Mouse (Mus musculus): ENCODE measurements around the gene Dlgap4. TPM values are rescaled to one million over a fixed set of nuclear protein-coding genes. Genes with fewer than 3 reads are reported as not detected.

The Dlgap4 gene
- total and polyA plus RNA-seq, 3 experiments, result 12.4 to 38.5 (median 12.7) TPM

DNA sequence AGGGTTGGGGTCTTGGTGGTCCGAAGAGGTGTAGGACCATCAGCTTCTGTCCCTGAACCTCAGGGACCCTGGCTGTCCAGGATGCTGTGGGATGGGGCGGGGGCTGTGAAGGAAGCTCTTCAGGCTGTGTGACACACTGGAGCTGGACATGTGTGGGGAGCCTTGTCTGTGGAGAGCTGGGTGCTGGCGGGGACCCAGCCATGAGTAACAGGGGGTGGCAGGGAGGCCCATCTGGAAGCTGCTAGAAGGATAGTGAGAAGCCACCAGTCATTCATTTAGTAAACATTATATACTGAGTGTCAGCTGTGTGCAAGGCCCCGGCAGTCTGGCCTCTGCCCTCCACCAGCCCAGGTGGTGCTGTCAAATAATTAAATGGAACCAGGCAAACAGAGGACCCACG lies 34.5 kb downstream of the Dlgap4 start:
- Histone ChIP-seq H3K4me2 (ENCODE audit: insufficient read depth, low read depth, poor library complexity, severe bottlenecking) (no peak overlapping the region), H3K9me3 (replicated peaks; ENCODE audit: low read length) (no peaks in the 10 kb centered on the region), H3K27ac (ENCODE audit: insufficient read depth, low read depth) (no peak overlapping the region), H3K36me3 (replicated peaks in 1 of 2; ENCODE audit: control insufficient read depth in 1 of 2, insufficient read depth in 1 of 2, low read length in 1 of 2) (no peaks in the 10 kb centered on the region), H3K4me1 (ENCODE audit: control insufficient read depth in 1 of 2, insufficient read depth in 2 of 2) (no peaks in the 10 kb centered on the region), H3K79me2 (replicated peaks; ENCODE audit: control insufficient read depth, extremely low read depth, insufficient read depth, poor library complexity, severe bottlenecking) (no peaks in the 10 kb centered on the region), H3K9ac (ENCODE audit: insufficient read depth, low read depth) (no peak overlapping the region), H3K27me3 (replicated peaks) (peaks cover 96% of the 10 kb centered on the region), H3K4me3 (replicated peaks in 1 of 3; ENCODE audit: low read depth in 2 of 3, low read length in 2 of 3, poor library complexity in 1 of 3) (no peak overlapping the region)
- in situ Hi-C loops (cut with MboI; ENCODE audit: low pct_ligation_motif_present, low pct_unique_long_range_greater_than_20kb, low sequenced_read_pairs) (no loop called here), dilution Hi-C loops (cut with MboI; ENCODE audit: extremely low pct_ligation_motif_present, extremely low pct_unique_long_range_greater_than_20kb, low sequenced_read_pairs) (no loop called here)
- TF ChIP-seq NRF1 (IDR thresholded peaks at IDR 0.05; ENCODE audit: low read depth, low read length), result no peak
- TF ChIP-seq IRF4 (IDR thresholded peaks at IDR 0.05; ENCODE audit: low read depth, low read length), result no peak
- TF ChIP-seq JUN (IDR thresholded peaks at IDR 0.05; ENCODE audit: insufficient read depth, low read depth, low read length), result no peak
- TF ChIP-seq SIN3A (IDR thresholded peaks at IDR 0.05; ENCODE audit: low read length), result no peak
- no peak for TF ChIP-seq POLR2A (IDR thresholded peaks at IDR 0.05; ENCODE audit: low read depth, low read length)
- no peak for TF ChIP-seq KAT2A (IDR thresholded peaks at IDR 0.05; ENCODE audit: insufficient replicate concordance, low read length)
- no peak for TF ChIP-seq ETS1 (conservative IDR thresholded peaks at IDR 0.05; ENCODE audit: low read depth, low read length)
- TF ChIP-seq TCF12 (IDR thresholded peaks at IDR 0.05; ENCODE audit: low read depth, low read length), result no peak
- no peak for TF ChIP-seq RAD21 (IDR thresholded peaks at IDR 0.05; ENCODE audit: low read depth, low read length)
- TF ChIP-seq MXI1 (IDR thresholded peaks at IDR 0.05; ENCODE audit: low read depth, low read length), result no peak
- no peak for TF ChIP-seq EP300 (IDR thresholded peaks at IDR 0.05; ENCODE audit: low read length)
- no peak for TF ChIP-seq CTCF (conservative IDR thresholded peaks at IDR 0.05 in 1 of 2, IDR thresholded peaks at IDR 0.05 in 1 of 2; ENCODE audit: low read depth in 2 of 2, low read length in 2 of 2)
- no peak for TF ChIP-seq BHLHE40 (IDR thresholded peaks at IDR 0.05; ENCODE audit: low read depth, low read length)
- TF ChIP-seq ZKSCAN1 (IDR thresholded peaks at IDR 0.05; ENCODE audit: borderline replicate concordance, low read depth, low read length), result no peak
- no peak for TF ChIP-seq GABPA (IDR thresholded peaks at IDR 0.05; ENCODE audit: insufficient replicate concordance, low read depth, low read length)
- no peak for TF ChIP-seq RCOR1 (conservative IDR thresholded peaks at IDR 0.05; ENCODE audit: low read depth, low read length)
- TF ChIP-seq ZC3H11A (IDR thresholded peaks at IDR 0.05; ENCODE audit: low read depth, low read length), result no peak
- no peak for TF ChIP-seq MAFK (IDR thresholded peaks at IDR 0.05; ENCODE audit: insufficient replicate concordance, low read length)
- no peak for TF ChIP-seq MYC (IDR thresholded peaks at IDR 0.05; ENCODE audit: low read depth, low read length)
- TF ChIP-seq USF2 (conservative IDR thresholded peaks at IDR 0.05; ENCODE audit: low read depth, low read length), result no peak
- DNase-seq (ENCODE audit: extremely low read depth), result no peak

DNA sequence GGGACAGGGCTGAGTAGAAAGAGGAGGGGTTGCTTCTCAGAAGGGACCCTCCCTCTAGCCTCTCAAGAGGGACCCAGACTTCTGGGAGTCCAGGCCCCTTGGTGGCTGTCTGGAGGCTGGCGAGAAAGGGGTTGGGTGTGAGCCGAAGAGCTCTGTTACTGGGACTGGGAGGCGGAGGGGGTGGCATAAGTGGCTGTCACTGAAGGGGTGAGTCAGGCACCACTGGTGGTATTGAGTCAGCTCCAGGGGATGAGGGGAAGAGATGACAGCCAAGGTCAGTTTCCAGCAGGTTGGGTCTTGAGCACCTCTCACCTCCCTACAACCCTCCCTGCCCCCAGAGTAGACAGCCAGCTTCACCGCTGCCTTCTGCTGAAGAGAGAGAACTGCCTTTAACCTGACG lies 35.9 kb downstream of the Dlgap4 start:
- Histone ChIP-seq H3K9me3 (replicated peaks; ENCODE audit: low read length) (no peaks in the 10 kb centered on the region), H3K79me2 (replicated peaks; ENCODE audit: control insufficient read depth, extremely low read depth, insufficient read depth, poor library complexity, severe bottlenecking) (no peaks in the 10 kb centered on the region), H3K4me3 (replicated peaks in 1 of 3; ENCODE audit: low read depth in 2 of 3, low read length in 2 of 3, poor library complexity in 1 of 3) (no peak overlapping the region), H3K4me1 (ENCODE audit: control insufficient read depth in 1 of 2, insufficient read depth in 2 of 2) (no peaks in the 10 kb centered on the region), H3K4me2 (ENCODE audit: insufficient read depth, low read depth, poor library complexity, severe bottlenecking) (no peak overlapping the region), H3K9ac (ENCODE audit: insufficient read depth, low read depth) (no peak overlapping the region), H3K36me3 (replicated peaks in 1 of 2; ENCODE audit: control insufficient read depth in 1 of 2, insufficient read depth in 1 of 2, low read length in 1 of 2) (no peaks in the 10 kb centered on the region), H3K27ac (ENCODE audit: insufficient read depth, low read depth) (no peak overlapping the region), H3K27me3 (replicated peaks) (peaks cover 95% of the 10 kb centered on the region)
- TF ChIP-seq SIN3A (IDR thresholded peaks at IDR 0.05; ENCODE audit: low read length) (no peak), ZMIZ1 (IDR thresholded peaks at IDR 0.05; ENCODE audit: low read depth, low read length) (no peak), ZNF384 (IDR thresholded peaks at IDR 0.05; ENCODE audit: low read depth, low read length) (no peak), RCOR1 (conservative IDR thresholded peaks at IDR 0.05; ENCODE audit: low read depth, low read length) (no peak), MAX (IDR thresholded peaks at IDR 0.05; ENCODE audit: low read length) (no peak), TCF12 (IDR thresholded peaks at IDR 0.05; ENCODE audit: low read depth, low read length) (no peak), USF1 (IDR thresholded peaks at IDR 0.05; ENCODE audit: low read depth, low read length) (no peak), IRF4 (IDR thresholded peaks at IDR 0.05; ENCODE audit: low read depth, low read length) (no peak), SMC3 (IDR thresholded peaks at IDR 0.05; ENCODE audit: low read depth, low read length) (no peak), CHD2 (IDR thresholded peaks at IDR 0.05; ENCODE audit: low read length) (no peak), MYC (IDR thresholded peaks at IDR 0.05; ENCODE audit: low read depth, low read length) (no peak), MEF2A (IDR thresholded peaks at IDR 0.05; ENCODE audit: borderline replicate concordance, low read depth, low read length) (no peak), JUN (IDR thresholded peaks at IDR 0.05; ENCODE audit: insufficient read depth, low read depth, low read length) (no peak), ETS1 (conservative IDR thresholded peaks at IDR 0.05; ENCODE audit: low read depth, low read length) (no peak), BHLHE40 (IDR thresholded peaks at IDR 0.05; ENCODE audit: low read depth, low read length) (no peak), JUND (conservative IDR thresholded peaks at IDR 0.05; ENCODE audit: low read depth, low read length) (no peak), CTCF (conservative IDR thresholded peaks at IDR 0.05 in 1 of 2, IDR thresholded peaks at IDR 0.05 in 1 of 2; ENCODE audit: low read depth in 2 of 2, low read length in 2 of 2) (no peak), EP300 (IDR thresholded peaks at IDR 0.05; ENCODE audit: low read length) (no peak)
- no peak for DNase-seq (ENCODE audit: extremely low read depth)
- dilution Hi-C loops (cut with MboI; ENCODE audit: extremely low pct_ligation_motif_present, extremely low pct_unique_long_range_greater_than_20kb, low sequenced_read_pairs), result no loop called here
- in situ Hi-C loops (cut with MboI; ENCODE audit: low pct_ligation_motif_present, low pct_unique_long_range_greater_than_20kb, low sequenced_read_pairs), result no loop called here
